Mouse (Mus musculus) stomach, embryonic 14.5 days (tissue): ENCODE results near the gene Ociad2. TPM values are rescaled to one million over a fixed set of nuclear protein-coding genes. Genes with fewer than 3 reads are reported as not detected.

ENCODE experiments used
- ATAC-seq: fragments of 200-750 bp; cut with Nextera tagmentation; 2 replicates; pipeline ENCODE4 v1.8.0; 2017; ENCODE audit warnings: low read depth, moderate TSS enrichment; ENCODE audit not compliant: insufficient number of reproducible peaks, insufficient read depth, low FRiP score
- H3K27ac ChIP-seq: fragments of 300-500 bp; sonication (generic); 2 replicates; pipeline ENCODE4 v1.5.1; 2014; ENCODE audit warnings: mild to moderate bottlenecking, low read length, moderate library complexity, mixed read lengths
- H3K27me3 ChIP-seq: fragments of 300-500 bp; sonication (generic); 2 replicates; pipeline ENCODE4 v1.6.1; 2014; ENCODE audit warnings: low read length, control low read depth, mixed read lengths; ENCODE audit not compliant: control insufficient read depth, insufficient read depth
- H3K36me3 ChIP-seq: fragments of 300-500 bp; sonication (generic); 2 replicates; pipeline ENCODE4 v1.6.1; 2014; ENCODE audit warnings: mild to moderate bottlenecking, control low read depth, low read length, moderate library complexity, mixed read lengths; ENCODE audit not compliant: control insufficient read depth, insufficient read depth
- H3K4me1 ChIP-seq: fragments of 300-500 bp; sonication (generic); 2 replicates; pipeline ENCODE4 v1.6.1; 2014; ENCODE audit warnings: low read length, control low read depth, mixed read lengths; ENCODE audit not compliant: control insufficient read depth, insufficient read depth
- H3K4me2 ChIP-seq: fragments of 300-500 bp; sonication (generic); replicated peaks from 2 replicates; pipeline ENCODE4 v1.6.1; 2014; ENCODE audit warnings: low read depth, low read length, control low read depth
- H3K4me3 ChIP-seq: fragments of 300-500 bp; sonication (generic); 2 replicates; pipeline ENCODE4 v1.5.1; 2014; ENCODE audit warnings: low read depth, low read length, control low read depth
- H3K9ac ChIP-seq: fragments of 300-500 bp; sonication (generic); replicated peaks from 2 replicates; pipeline ENCODE4 v1.6.1; 2014; ENCODE audit warnings: low read depth, mild to moderate bottlenecking, control low read depth, low read length, moderate library complexity, mixed read lengths
- H3K9me3 ChIP-seq: fragments of 300-500 bp; sonication (generic); 2 replicates; pipeline ENCODE4 v1.6.1; 2016; ENCODE audit warnings: low read depth, low read length, control low read depth; ENCODE audit not compliant: control insufficient read depth
- WGBS: fragments of 180-500 bp; shearing (Covaris S2); extraction: QIAGEN DNeasy Blood & Tissue Kit; methylation state at CpG from one replicate; pipeline ENCODE4 v1.1.7; 2014; 5-methylcytosine and 5-hydroxymethylcytosine counted together
- polyA plus RNA-seq: library from polyadenylated mRNA; unstranded; fragments of >200 nt; fragmentation: Nextera tagmentation; extraction: Ambion mirVana; gene quantifications from 2 replicates; pipeline ENCODE4 v1.2.1, GENCODE M21; 2014

The Ociad2 gene
- polyA plus RNA-seq, 1 experiment from 2014 or later, result 55.7 TPM

DNA sequence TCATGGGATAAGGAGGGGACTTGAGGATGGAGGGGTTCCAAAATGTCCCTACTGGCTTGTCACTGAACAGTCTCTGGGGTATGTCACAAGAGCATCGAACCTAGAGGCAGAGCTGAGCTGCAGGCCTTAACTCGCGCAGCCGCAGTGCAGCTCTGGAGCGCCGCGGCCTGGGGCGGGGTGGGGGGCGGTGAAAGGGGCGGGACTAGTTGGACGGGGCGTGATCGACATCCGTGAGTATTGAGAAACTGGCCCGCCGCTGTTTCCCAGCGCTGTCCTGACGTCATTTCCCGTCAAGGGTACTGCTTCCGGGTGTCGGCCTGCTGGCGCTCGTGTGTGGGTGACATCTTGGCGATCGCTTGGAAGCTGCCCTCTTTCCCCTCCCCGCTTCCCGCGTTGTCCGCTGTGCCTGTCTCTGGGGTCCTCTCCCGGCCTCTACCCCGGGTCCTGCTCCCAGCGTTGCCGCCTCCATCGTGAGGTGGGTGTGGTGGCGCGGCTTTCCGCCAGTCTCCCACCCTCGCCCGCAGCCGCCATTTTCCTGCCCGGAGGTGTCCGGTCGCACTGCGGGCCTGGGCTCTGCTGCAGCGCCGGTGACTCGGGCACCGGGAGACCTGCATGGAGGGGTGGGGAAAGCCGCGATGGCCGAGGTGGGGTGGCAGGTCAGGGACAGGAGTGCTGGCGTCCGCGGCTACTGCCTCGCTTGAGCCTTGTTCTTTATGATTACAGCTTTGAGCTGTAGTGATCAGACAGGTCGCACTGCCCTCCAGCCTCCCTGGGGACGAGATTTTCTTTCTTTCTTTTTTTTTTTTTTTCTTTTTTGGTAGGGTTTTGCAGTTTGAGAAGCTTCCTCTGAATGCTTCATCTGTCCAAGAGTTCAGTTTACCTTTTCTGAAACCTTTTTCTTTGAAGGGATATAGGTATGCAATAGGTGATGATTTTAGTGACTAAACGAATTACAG is 48.0 kb downstream of the Ociad2 start, which contains the start of gene Ociad1:
Ociad1 (plus strand) TSS at position 283 of the 956 bp plus-strand sequence.
- H3K27me3 ChIP-seq, result no peaks in the 10 kb centered on the region
- H3K4me3 ChIP-seq, result peak within 1 kb of the TSS; percentile 100
- peak within 1 kb of the TSS; percentile 94 for H3K9ac ChIP-seq
- peaks cover 3% of the 10 kb centered on the region; the same call in 1 of the 2 replicates for H3K4me1 ChIP-seq
- peak within 1 kb of the TSS; percentile 70 for H3K4me2 ChIP-seq
- no peaks in the 10 kb centered on the region for H3K9me3 ChIP-seq
- H3K27ac ChIP-seq, result peak within 1 kb of the TSS; percentile 94
- peaks cover 21% of the 10 kb centered on the region; the same call in 1 of the 2 replicates for H3K36me3 ChIP-seq
- under 1% methylated on average over 58 of the region's 58 CpGs for WGBS
- ATAC-seq, result peak; percentile 98

GRCm38 (mm10) chr5:73289900-73290299 is 50.9 kb downstream of the Ociad2 start:
- Histone ChIP-seq H3K27ac (no peak overlapping the region), H3K9me3 (no peaks in the 10 kb centered on the region)
- 65% methylated on average over 2 of the region's 2 CpGs for WGBS

GRCm38 (mm10) chr5:73286603-73287002 is 54.2 kb downstream of the Ociad2 start:
- H3K4me2 ChIP-seq, result no peak overlapping the region
- H3K27ac ChIP-seq, result no peak overlapping the region
- H3K9ac ChIP-seq, result no peak overlapping the region
- no peaks in the 10 kb centered on the region for H3K27me3 ChIP-seq
- H3K9me3 ChIP-seq, result no peaks in the 10 kb centered on the region
- H3K4me3 ChIP-seq, result no peak overlapping the region
- no peaks in the 10 kb centered on the region for H3K4me1 ChIP-seq
- no peak for ATAC-seq
- WGBS, result 73% methylated on average over 5 of the region's 5 CpGs
- no peaks in the 10 kb centered on the region for H3K36me3 ChIP-seq

More at GRCm38 (mm10) chr5:73289900-73290299, 50.9 kb downstream of the Ociad2 start:
- no peak overlapping the region for H3K4me3 ChIP-seq
- H3K36me3 ChIP-seq, result peaks cover 4% of the 10 kb centered on the region; the same call in 1 of the 2 replicates
- ATAC-seq, result no peak
- H3K9ac ChIP-seq, result no peak overlapping the region
- peaks cover 3% of the 10 kb centered on the region; the same call in 1 of the 2 replicates for H3K4me1 ChIP-seq
- H3K27me3 ChIP-seq, result no peaks in the 10 kb centered on the region
- H3K4me2 ChIP-seq, result no peak overlapping the region

- no peaks in the 10 kb centered on the region for H3K36me3 ChIP-seq
- 93% methylated on average over 3 of the region's 3 CpGs for WGBS
- no peaks in the 10 kb centered on the region for H3K9me3 ChIP-seq
- H3K27me3 ChIP-seq, result no peaks in the 10 kb centered on the region
- no peak for ATAC-seq
- no peak overlapping the region for H3K4me2 ChIP-seq
- H3K27ac ChIP-seq, result no peak overlapping the region
- no peak overlapping the region for H3K4me3 ChIP-seq
- H3K4me1 ChIP-seq, result no peaks in the 10 kb centered on the region
- no peak overlapping the region for H3K9ac ChIP-seq
These were observed 55.3 kb downstream of the Ociad2 start for GRCm38 (mm10) chr5:73285470-73285978.

DNA sequence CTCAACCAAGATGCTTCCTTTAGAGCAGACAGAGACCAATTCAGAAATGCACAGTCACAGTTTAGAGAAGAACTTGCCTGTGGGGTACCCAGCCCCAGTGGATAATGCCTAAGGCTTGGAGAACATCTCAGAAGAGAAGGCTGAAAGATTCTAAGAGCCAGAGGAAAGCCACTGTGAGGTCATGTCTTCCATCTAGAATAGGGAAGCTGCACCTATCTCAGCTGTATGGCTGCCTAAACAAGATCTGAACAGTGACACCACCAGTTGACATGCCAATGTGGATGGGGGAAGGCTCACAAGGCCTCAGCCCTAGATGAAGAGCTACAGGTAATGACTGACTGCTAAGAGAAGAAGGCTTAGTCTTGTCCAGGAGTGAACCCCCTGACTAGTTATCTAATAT is 56.8 kb downstream of the Ociad2 start:
- no peaks in the 10 kb centered on the region for H3K36me3 ChIP-seq
- H3K9ac ChIP-seq, result no peak overlapping the region
- no peaks in the 10 kb centered on the region for H3K27me3 ChIP-seq
- H3K27ac ChIP-seq, result no peak overlapping the region
- no peak for ATAC-seq
- H3K4me1 ChIP-seq, result peaks cover 10% of the 10 kb centered on the region
- no peak overlapping the region for H3K4me3 ChIP-seq
- no peaks in the 10 kb centered on the region for H3K9me3 ChIP-seq
- H3K4me2 ChIP-seq, result no peak overlapping the region

DNA sequence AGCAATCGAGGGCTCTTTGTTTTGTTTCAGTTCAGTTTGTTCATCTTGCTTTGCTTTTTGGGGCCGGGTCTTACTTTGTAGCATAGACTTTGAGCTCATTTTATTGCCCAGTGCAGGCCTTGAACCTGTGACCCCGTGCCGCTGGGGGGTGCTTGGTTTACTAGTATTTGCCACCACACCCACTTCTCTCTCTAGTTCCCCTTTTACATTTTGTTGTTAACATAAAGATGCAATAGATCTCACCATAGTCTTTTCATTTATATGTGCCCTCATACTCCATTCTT is 60.3 kb downstream of the Ociad2 start:
- peaks cover 10% of the 10 kb centered on the region for H3K4me1 ChIP-seq
- 68% methylated on average over 4 of the region's 4 CpGs for WGBS
- H3K4me3 ChIP-seq, result no peak overlapping the region
- H3K27me3 ChIP-seq, result no peaks in the 10 kb centered on the region
- H3K27ac ChIP-seq, result no peak overlapping the region
- no peaks in the 10 kb centered on the region for H3K9me3 ChIP-seq
- no peak overlapping the region for H3K9ac ChIP-seq
- H3K36me3 ChIP-seq, result no peaks in the 10 kb centered on the region
- no peak overlapping the region for H3K4me2 ChIP-seq
- no peak for ATAC-seq

GRCm38 (mm10) chr5:73279732-73280566 is 60.9 kb downstream of the Ociad2 start:
- ATAC-seq, result no peak
- Histone ChIP-seq H3K4me2 (0 out of 2 replicates have a peak overlapping the region, but pooled peaks have one; percentile 2), H3K4me1 (peaks cover 10% of the 10 kb centered on the region), H3K4me3 (no peak overlapping the region), H3K36me3 (no peaks in the 10 kb centered on the region), H3K27ac (peak overlapping the region; percentile 66), H3K9me3 (no peaks in the 10 kb centered on the region), H3K27me3 (no peaks in the 10 kb centered on the region), H3K9ac (no peak overlapping the region)
- 38% methylated on average over 4 of the region's 4 CpGs for WGBS

- peak overlapping the region; percentile 66 for H3K27ac ChIP-seq
- H3K4me1 ChIP-seq, result peaks cover 10% of the 10 kb centered on the region
- H3K4me2 ChIP-seq, result no peak overlapping the region
- H3K9me3 ChIP-seq, result no peaks in the 10 kb centered on the region
- no peak for ATAC-seq
- H3K4me3 ChIP-seq, result no peak overlapping the region
- no peaks in the 10 kb centered on the region for H3K36me3 ChIP-seq
- no peaks in the 10 kb centered on the region for H3K27me3 ChIP-seq
- 42% methylated on average over 10 of the region's 10 CpGs for WGBS
- no peak overlapping the region for H3K9ac ChIP-seq
These were observed 61.6 kb downstream of the Ociad2 start for GRCm38 (mm10) chr5:73279190-73279589.
